Mouse (Mus musculus) CH12.LX (cell line): ENCODE measurements around the gene Ppfia2. TPM values are rescaled to one million over a fixed set of nuclear protein-coding genes. Genes with fewer than 3 reads are reported as not detected.

Experiments
- DNase-seq: peaks from one replicate; pipeline ENCODE4 v3.0.0-alpha.2; 2013; ENCODE audit errors: extremely low read depth
- H3K27ac ChIP-seq: 2 replicates; pipeline ENCODE4 v1.5.1; 2012; ENCODE audit warnings: low read depth, mild to moderate bottlenecking, control low read depth, moderate library complexity; ENCODE audit not compliant: insufficient read depth
- H3K27me3 ChIP-seq: replicated peaks from 2 replicates; pipeline ENCODE3; 2012; ENCODE audit warnings: inconsistent platforms
- H3K36me3 ChIP-seq, 2 experiments: replicated peaks in 1 of 2; 2 replicates each; pipeline versions ENCODE3 to v1.6.1; 2012; ENCODE audit warnings: inconsistent platforms in 1 of 2, low read length in 1 of 2, mild to moderate bottlenecking in 1 of 2, mixed read lengths in 1 of 2, moderate library complexity in 1 of 2; ENCODE audit not compliant: control insufficient read depth in 1 of 2, insufficient read depth in 1 of 2
- H3K4me1 ChIP-seq, 2 experiments: 2 replicates each; pipeline ENCODE4 v1.6.1; 2012; ENCODE audit warnings: inconsistent platforms in 1 of 2, moderate library complexity in 1 of 2; ENCODE audit not compliant: insufficient read depth in 2 of 2, control insufficient read depth in 1 of 2
- H3K4me2 ChIP-seq: 2 replicates; pipeline ENCODE4 v1.6.1; 2012; ENCODE audit warnings: low read depth, mild to moderate bottlenecking, control low read depth; ENCODE audit not compliant: poor library complexity, insufficient read depth, severe bottlenecking
- H3K4me3 ChIP-seq, 3 experiments: fragments of 150-350 bp in 1 of 3; sonication (generic) in 1 of 3; replicated peaks in 1 of 3; 2 replicates each; pipeline versions ENCODE3 to v1.5.1; 2011 to 2012; ENCODE audit warnings: low read depth in 2 of 3, low read length in 2 of 3, mild to moderate bottlenecking in 2 of 3, moderate library complexity in 2 of 3, control low read depth in 1 of 3, improper control_type of control experiment in 1 of 3, inconsistent platforms in 1 of 3, mixed read lengths in 1 of 3; ENCODE audit not compliant: poor library complexity in 1 of 3
- H3K79me2 ChIP-seq: replicated peaks from 2 replicates; pipeline ENCODE4 v1.6.1; 2012; ENCODE audit warnings: mild to moderate bottlenecking, moderate library complexity; ENCODE audit not compliant: control insufficient read depth, poor library complexity, insufficient read depth, severe bottlenecking; ENCODE audit errors: extremely low read depth
- H3K9ac ChIP-seq: 2 replicates; pipeline ENCODE4 v1.6.1; 2012; ENCODE audit warnings: low read depth, mild to moderate bottlenecking, control low read depth, moderate library complexity; ENCODE audit not compliant: insufficient read depth
- H3K9me3 ChIP-seq: replicated peaks from 2 replicates; pipeline ENCODE3; 2012; ENCODE audit warnings: low read length, inconsistent platforms, mixed read lengths
- BHLHE40 ChIP-seq: IDR thresholded peaks from 2 replicates; pipeline ENCODE4 v1.6.1; 2011; ENCODE audit warnings: mild to moderate bottlenecking, low read depth, low read length, improper control_type of control experiment
- CHD1 ChIP-seq: IDR thresholded peaks from 2 replicates; pipeline ENCODE4 v1.6.1; 2012; ENCODE audit warnings: low read depth, low read length, improper control_type of control experiment, inconsistent platforms
- CTCF ChIP-seq, 2 experiments: IDR thresholded peaks in 1 of 2; conservative IDR thresholded peaks in 1 of 2; 2 replicates each; pipeline ENCODE4 v1.5.1; 2011 to 2012; ENCODE audit warnings: low read depth in 2 of 2, low read length in 2 of 2, improper control_type of control experiment in 1 of 2, inconsistent platforms in 1 of 2, mild to moderate bottlenecking in 1 of 2, moderate library complexity in 1 of 2
- E2F4 ChIP-seq: IDR thresholded peaks from 2 replicates; pipeline ENCODE4 v1.6.1; 2011; ENCODE audit warnings: low read depth, low read length, improper control_type of control experiment; ENCODE audit not compliant: insufficient replicate concordance
- ETS1 ChIP-seq: conservative IDR thresholded peaks from 2 replicates; pipeline ENCODE4 v1.6.1; 2012; ENCODE audit warnings: low read depth, mild to moderate bottlenecking, inconsistent platforms, low read length, improper control_type of control experiment, moderate library complexity
- JUND ChIP-seq: conservative IDR thresholded peaks from 2 replicates; pipeline ENCODE4 v1.6.1; 2011; ENCODE audit warnings: low read depth, low read length, improper control_type of control experiment
- KAT2A ChIP-seq: IDR thresholded peaks from 2 replicates; pipeline ENCODE4 v1.6.1; 2012; ENCODE audit warnings: low read length, improper control_type of control experiment, inconsistent platforms; ENCODE audit not compliant: insufficient replicate concordance
- MYC ChIP-seq: IDR thresholded peaks from 2 replicates; pipeline ENCODE4 v1.6.1; 2011; ENCODE audit warnings: low read depth, mild to moderate bottlenecking, improper control_type of control experiment, low read length
- NELFE ChIP-seq: IDR thresholded peaks from 2 replicates; pipeline ENCODE4 v1.6.1; 2011; ENCODE audit warnings: low read depth, low read length, improper control_type of control experiment
- NRF1 ChIP-seq: IDR thresholded peaks from 2 replicates; pipeline ENCODE4 v1.6.1; 2014; ENCODE audit warnings: low read depth, mild to moderate bottlenecking, inconsistent platforms, low read length, improper control_type of control experiment, moderate library complexity
- POLR2A ChIP-seq: IDR thresholded peaks from 2 replicates; pipeline ENCODE4 v1.6.1; 2011; ENCODE audit warnings: low read depth, mild to moderate bottlenecking, improper control_type of control experiment, low read length
- RAD21 ChIP-seq: IDR thresholded peaks from 2 replicates; pipeline ENCODE4 v1.6.1; 2011; ENCODE audit warnings: low read depth, mild to moderate bottlenecking, low read length, improper control_type of control experiment, moderate library complexity
- RCOR1 ChIP-seq: conservative IDR thresholded peaks from 2 replicates; pipeline ENCODE4 v1.6.1; 2012; ENCODE audit warnings: low read depth, mild to moderate bottlenecking, inconsistent platforms, low read length, improper control_type of control experiment
- TBP ChIP-seq: conservative IDR thresholded peaks from 2 replicates; pipeline ENCODE4 v1.6.1; 2011; ENCODE audit warnings: low read depth, low read length, improper control_type of control experiment
- TCF12 ChIP-seq: IDR thresholded peaks from 2 replicates; pipeline ENCODE4 v1.6.1; 2014; ENCODE audit warnings: low read depth, mild to moderate bottlenecking, inconsistent platforms, low read length, improper control_type of control experiment
- USF1 ChIP-seq: IDR thresholded peaks from 2 replicates; pipeline ENCODE4 v1.6.1; 2014; ENCODE audit warnings: low read depth, mild to moderate bottlenecking, inconsistent platforms, low read length, improper control_type of control experiment
- USF2 ChIP-seq: conservative IDR thresholded peaks from 2 replicates; pipeline ENCODE4 v1.6.1; 2011; ENCODE audit warnings: low read depth, low read length, improper control_type of control experiment
- ZC3H11A ChIP-seq: IDR thresholded peaks from 2 replicates; pipeline ENCODE4 v1.6.1; 2012; ENCODE audit warnings: low read depth, mild to moderate bottlenecking, inconsistent platforms, low read length, improper control_type of control experiment
- ZNF384 ChIP-seq: IDR thresholded peaks from 2 replicates; pipeline ENCODE4 v1.6.1; 2012; ENCODE audit warnings: low read depth, low read length, improper control_type of control experiment, inconsistent platforms
- dilution Hi-C: fragments of 300-500 bp; cut with MboI; formaldehyde crosslinking; loops from 2 replicates; pipeline ENCODE4 v1.14.3; 2020; ENCODE audit warnings: low sequenced_read_pairs; ENCODE audit not compliant: extremely low pct_unique_long_range_greater_than_20kb, extremely low pct_ligation_motif_present
- in situ Hi-C: fragments of 300-500 bp; cut with MboI; formaldehyde crosslinking; loops from 3 replicates; pipeline ENCODE4 v1.14.3; 2019; ENCODE audit warnings: low sequenced_read_pairs, low pct_ligation_motif_present, low pct_unique_long_range_greater_than_20kb, mixed read lengths
- polyA plus RNA-seq: library from polyadenylated mRNA; unstranded; fragments of >175 nt; gene quantifications from 2 replicates; pipeline ENCODE4 v1.2.1, GENCODE M21; 2012; ENCODE audit warnings: low read depth; ENCODE audit not compliant: insufficient read length
- total RNA-seq, 2 experiments: library from RNA; depleted of rRNA; stranded (reverse); fragments of 300-350 nt in 1 of 2; fragments of >200 nt in 1 of 2; gene quantifications; 2 replicates each; pipeline ENCODE4 v1.2.3; 2012 to 2014

Gene Ppfia2
- total and polyA plus RNA-seq, 3 experiments: not detected

- DNase-seq: no peak
- no peak overlapping the region for H3K27ac ChIP-seq
- H3K4me2 ChIP-seq: no peak overlapping the region
- dilution Hi-C loops: no loop called here
- no peaks in the 10 kb centered on the region for H3K36me3 ChIP-seq
- H3K9ac ChIP-seq: no peak overlapping the region
- no peaks in the 10 kb centered on the region for H3K27me3 ChIP-seq
- H3K4me3 ChIP-seq: no peak overlapping the region
- H3K4me1 ChIP-seq: no peaks in the 10 kb centered on the region
- TF ChIP-seq RCOR1: no peak
- no peak for TF ChIP-seq MYC
- no peak for TF ChIP-seq RAD21
- TF ChIP-seq USF2: no peak
- no peak for TF ChIP-seq POLR2A
- TF ChIP-seq, all 38 proteins: peak for 0
- no peaks in the 10 kb centered on the region for H3K79me2 ChIP-seq
- in situ Hi-C loops: loop anchor here (25.0 kb wide), 1 partner anchor 729 kb away; no protein-coding TSS in a partner anchor
- peaks cover 37% of the 10 kb centered on the region for H3K9me3 ChIP-seq
Measured at GRCm38 (mm10) chr10:106590944-106591343, 120.8 kb downstream of the Ppfia2 start.

- H3K9me3 ChIP-seq: peaks cover 43% of the 10 kb centered on the region
- DNase-seq: no peak
- H3K27ac ChIP-seq: no peak overlapping the region
- no peak overlapping the region for H3K9ac ChIP-seq
- no peaks in the 10 kb centered on the region for H3K4me1 ChIP-seq
- H3K79me2 ChIP-seq: no peaks in the 10 kb centered on the region
- dilution Hi-C loops: no loop called here
- H3K27me3 ChIP-seq: no peaks in the 10 kb centered on the region
- in situ Hi-C loops: loop anchor here (25.0 kb wide), 1 partner anchor 735 kb away; no protein-coding TSS in a partner anchor
- H3K36me3 ChIP-seq: no peaks in the 10 kb centered on the region
- no peak overlapping the region for H3K4me2 ChIP-seq
- no peak overlapping the region for H3K4me3 ChIP-seq
- TF ChIP-seq BHLHE40 (no peak), MYC (no peak), TBP (no peak), POLR2A (no peak), USF1 (no peak), CTCF (conservative IDR thresholded peaks at IDR 0.05 in 1 of 2, IDR thresholded peaks at IDR 0.05 in 1 of 2; ENCODE audit: low read depth in 2 of 2, low read length in 2 of 2) (no peak), ZC3H11A (no peak), KAT2A (no peak), USF2 (no peak), ZNF384 (no peak), JUND (no peak), RCOR1 (no peak), NRF1 (no peak), RAD21 (no peak), ETS1 (no peak), NELFE (no peak), TCF12 (no peak), CHD1 (no peak), E2F4 (no peak)
Measured at GRCm38 (mm10) chr10:106596976-106597375, 126.8 kb downstream of the Ppfia2 start.
